Mouse (Mus musculus) G1E (cell line): ENCODE data around the gene Fscb.

Source experiments
- CTCF ChIP-seq: IDR thresholded peaks from 2 replicates; pipeline ENCODE4 v1.5.1; 2012; ENCODE audit warnings: low read depth, low read length, inconsistent platforms, mixed read lengths
- GATA1 ChIP-seq: IDR thresholded peaks from 2 replicates; pipeline ENCODE4 v1.6.1; 2012; ENCODE audit warnings: borderline replicate concordance, low read length, inconsistent platforms, mixed read lengths

GRCm38 (mm10) chr12:64449911-64450310 is 24.6 kb downstream of the Fscb start:
- no peak for TF ChIP-seq CTCF
- TF ChIP-seq GATA1, result no peak
